Mouse (Mus musculus) CH12.LX (cell line): ENCODE measurements around the gene Hdac9.

Source experiments
- CTCF ChIP-seq, 2 experiments: IDR thresholded peaks in 1 of 2; conservative IDR thresholded peaks in 1 of 2; 2 replicates each; pipeline ENCODE4 v1.5.1; 2011 to 2012; ENCODE audit warnings: low read depth in 2 of 2, low read length in 2 of 2, improper control_type of control experiment in 1 of 2, inconsistent platforms in 1 of 2, mild to moderate bottlenecking in 1 of 2, moderate library complexity in 1 of 2
- EP300 ChIP-seq: IDR thresholded peaks from 2 replicates; pipeline ENCODE4 v1.6.1; 2011; ENCODE audit warnings: low read length, improper control_type of control experiment
- MAFK ChIP-seq: IDR thresholded peaks from 2 replicates; pipeline ENCODE4 v1.6.1; 2011; ENCODE audit warnings: low read length, improper control_type of control experiment; ENCODE audit not compliant: insufficient replicate concordance
- MAX ChIP-seq: IDR thresholded peaks from 2 replicates; pipeline ENCODE4 v1.6.1; 2011; ENCODE audit warnings: low read length, improper control_type of control experiment
- MYC ChIP-seq: IDR thresholded peaks from 2 replicates; pipeline ENCODE4 v1.6.1; 2011; ENCODE audit warnings: low read depth, mild to moderate bottlenecking, improper control_type of control experiment, low read length
- POLR2A ChIP-seq: IDR thresholded peaks from 2 replicates; pipeline ENCODE4 v1.6.1; 2011; ENCODE audit warnings: low read depth, mild to moderate bottlenecking, improper control_type of control experiment, low read length
- RAD21 ChIP-seq: IDR thresholded peaks from 2 replicates; pipeline ENCODE4 v1.6.1; 2011; ENCODE audit warnings: low read depth, mild to moderate bottlenecking, low read length, improper control_type of control experiment, moderate library complexity
- TCF12 ChIP-seq: IDR thresholded peaks from 2 replicates; pipeline ENCODE4 v1.6.1; 2014; ENCODE audit warnings: low read depth, mild to moderate bottlenecking, inconsistent platforms, low read length, improper control_type of control experiment
- ZNF384 ChIP-seq: IDR thresholded peaks from 2 replicates; pipeline ENCODE4 v1.6.1; 2012; ENCODE audit warnings: low read depth, low read length, improper control_type of control experiment, inconsistent platforms

- no peak for TF ChIP-seq CTCF (conservative IDR thresholded peaks at IDR 0.05 in 1 of 2, IDR thresholded peaks at IDR 0.05 in 1 of 2; ENCODE audit: low read depth in 2 of 2, low read length in 2 of 2)
- TF ChIP-seq POLR2A = no peak
- no peak for TF ChIP-seq EP300
- no peak for TF ChIP-seq TCF12
- no peak for TF ChIP-seq MAFK
- no peak for TF ChIP-seq ZNF384
- no peak for TF ChIP-seq RAD21
- no peak for TF ChIP-seq MAX
- no peak for TF ChIP-seq MYC
These were observed 565.0 kb downstream of the Hdac9 start for GRCm38 (mm10) chr12:34351906-34352305.
